Mouse (Mus musculus) C2C12 (cell line): ENCODE results near the gene Usp46. TPM values are rescaled to one million over a fixed set of nuclear protein-coding genes. Genes with fewer than 3 reads are reported as not detected.

Experiments used
- H3K27me3 ChIP-seq: one replicate; pipeline ENCODE4 v1.6.1; 2011; ENCODE audit not compliant: control insufficient read depth, insufficient read depth, insufficient read length
- H3K36me3 ChIP-seq: one replicate; pipeline ENCODE4 v1.6.1; 2011; ENCODE audit not compliant: control insufficient read depth, insufficient read depth
- H3K4me3 ChIP-seq: one replicate; pipeline ENCODE4 v1.5.1; 2011; ENCODE audit warnings: mild to moderate bottlenecking, control low read depth; ENCODE audit not compliant: poor library complexity, insufficient read depth, severe bottlenecking
- H3K79me2 ChIP-seq: one replicate; pipeline ENCODE4 v1.6.1; 2011; ENCODE audit not compliant: control insufficient read depth, insufficient read depth
- H3K79me3 ChIP-seq: one replicate; pipeline ENCODE4 v1.6.1; 2011; ENCODE audit warnings: low read depth, control low read depth
- H3ac ChIP-seq: one replicate; pipeline ENCODE3; 2011; ENCODE audit warnings: low read depth; ENCODE audit not compliant: control insufficient read depth, insufficient read length
- CEBPB ChIP-seq: IDR thresholded peaks from one replicate; pipeline ENCODE4 v1.6.1; 2011; ENCODE audit warnings: low read depth, mild to moderate bottlenecking, control low read depth, moderate library complexity
- CTCF ChIP-seq: IDR thresholded peaks from one replicate; pipeline ENCODE4 v1.5.1; 2011; ENCODE audit not compliant: control insufficient read depth, insufficient read depth, insufficient read length
- FOSL1 ChIP-seq: IDR thresholded peaks from one replicate; pipeline ENCODE4 v1.8.0; 2011; ENCODE audit warnings: mild to moderate bottlenecking, low read length; ENCODE audit not compliant: poor library complexity, insufficient read depth, severe bottlenecking
- MAX ChIP-seq: IDR thresholded peaks from one replicate; pipeline ENCODE4 v1.6.1; 2011; ENCODE audit warnings: mild to moderate bottlenecking, control low read depth
- MYOD1 ChIP-seq: IDR thresholded peaks from one replicate; pipeline ENCODE4 v1.6.1; 2011; ENCODE audit warnings: low read depth; ENCODE audit not compliant: control insufficient read depth, insufficient read length
- MYOG ChIP-seq: IDR thresholded peaks from one replicate; pipeline ENCODE4 v1.6.1; 2011; ENCODE audit not compliant: control insufficient read depth, insufficient read length; ENCODE audit errors: extremely low read depth
- USF1 ChIP-seq: IDR thresholded peaks from one replicate; pipeline ENCODE4 v1.6.1; 2011; ENCODE audit warnings: low read depth, mild to moderate bottlenecking, control low read depth, moderate library complexity
- polyA plus RNA-seq: library from polyadenylated mRNA; unstranded; fragments of >200 nt; fragmentation: generic; extraction: Trizol; gene quantifications from one replicate; pipeline ENCODE4 v1.2.1, GENCODE M21; 2012; ENCODE audit warnings: missing spikeins

The Usp46 gene
- polyA plus RNA-seq, 1 experiment: 6.7 TPM

GRCm38 (mm10) chr5:74065565-74066275, 2.5 kb downstream of the Usp46 start:
- peaks cover 61% of the 10 kb centered on the region for H3K79me2 ChIP-seq
- TF ChIP-seq MYOD1: no peak
- no peak for TF ChIP-seq MAX
- TF ChIP-seq FOSL1: no peak
- TF ChIP-seq USF1: no peak
- TF ChIP-seq CTCF: no peak
- TF ChIP-seq CEBPB: no peak
- no peak for TF ChIP-seq MYOG
- H3K79me3 ChIP-seq: peaks cover 14% of the 10 kb centered on the region
- no peaks in the 10 kb centered on the region for H3K36me3 ChIP-seq
- no peak overlapping the region for H3K4me3 ChIP-seq
- H3ac ChIP-seq: no peak overlapping the region
- no peaks in the 10 kb centered on the region for H3K27me3 ChIP-seq

GRCm38 (mm10) chr5:74064844-74065243, 3.4 kb downstream of the Usp46 start:
- H3K4me3 ChIP-seq: no peak overlapping the region
- no peaks in the 10 kb centered on the region for H3K27me3 ChIP-seq
- H3K79me2 ChIP-seq: peaks cover 68% of the 10 kb centered on the region
- H3K36me3 ChIP-seq: no peaks in the 10 kb centered on the region
- peaks cover 19% of the 10 kb centered on the region for H3K79me3 ChIP-seq
- no peak for TF ChIP-seq MYOD1
- TF ChIP-seq USF1: no peak
- no peak for TF ChIP-seq MYOG
- no peak for TF ChIP-seq CEBPB
- H3ac ChIP-seq: no peak overlapping the region

DNA sequence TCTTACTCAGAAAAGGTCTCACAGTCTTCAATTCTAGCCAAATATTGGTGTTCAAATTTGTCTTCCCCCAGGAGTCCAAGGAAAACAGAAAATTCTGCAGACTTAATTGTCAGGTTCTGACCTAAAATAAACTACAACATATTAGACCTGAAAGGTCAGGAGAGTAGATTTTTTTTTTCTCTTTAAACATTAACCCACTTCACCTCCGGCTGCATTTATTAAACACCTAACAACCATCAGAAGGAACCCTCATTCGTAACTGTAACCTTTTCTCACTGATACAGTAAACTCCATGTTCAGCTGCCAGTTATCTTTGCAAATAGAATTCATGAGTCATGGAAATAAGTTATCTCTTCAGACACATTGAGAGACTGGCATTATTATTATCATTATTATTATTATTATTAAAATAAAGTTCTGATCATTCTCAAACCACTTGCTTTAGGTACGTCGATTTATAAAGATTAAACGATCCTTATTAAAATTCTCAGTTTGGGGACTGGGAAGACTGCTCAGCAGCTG, 4.9 kb downstream of the Usp46 start:
- Histone ChIP-seq H3K4me3 (no peak overlapping the region), H3K36me3 (no peaks in the 10 kb centered on the region), H3K27me3 (no peaks in the 10 kb centered on the region), H3K79me2 (peaks cover 82% of the 10 kb centered on the region), H3K79me3 (peaks cover 19% of the 10 kb centered on the region), H3ac (no peak overlapping the region)
- no peak for TF ChIP-seq USF1
- no peak for TF ChIP-seq MYOG
- no peak for TF ChIP-seq MYOD1
- TF ChIP-seq MAX: no peak
- no peak for TF ChIP-seq CEBPB

DNA sequence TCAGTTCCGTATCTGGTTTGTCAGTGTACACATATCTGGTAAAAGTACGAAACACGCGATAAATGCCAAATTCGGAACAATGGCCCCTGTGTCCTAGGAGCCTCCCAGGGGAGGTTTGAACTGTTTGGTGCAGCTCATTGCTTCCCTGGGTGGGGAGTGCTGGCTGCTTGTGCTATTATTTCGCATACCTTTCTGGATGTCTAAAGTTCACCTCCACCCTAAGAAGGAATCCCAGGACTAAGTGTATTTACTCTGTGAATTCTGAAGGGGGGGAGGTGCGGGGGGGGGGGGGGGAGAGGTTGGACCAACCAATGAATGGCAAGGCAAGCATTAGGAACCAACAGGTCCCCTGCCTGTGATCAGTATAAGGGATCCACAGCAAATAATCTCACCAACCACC, 6.0 kb downstream of the Usp46 start:
- H3ac ChIP-seq: no peak overlapping the region
- TF ChIP-seq USF1: no peak
- TF ChIP-seq MYOD1: no peak
- no peak for TF ChIP-seq MYOG
- no peak for TF ChIP-seq FOSL1
- TF ChIP-seq MAX: no peak
- no peak for TF ChIP-seq CTCF
- TF ChIP-seq CEBPB: no peak

DNA sequence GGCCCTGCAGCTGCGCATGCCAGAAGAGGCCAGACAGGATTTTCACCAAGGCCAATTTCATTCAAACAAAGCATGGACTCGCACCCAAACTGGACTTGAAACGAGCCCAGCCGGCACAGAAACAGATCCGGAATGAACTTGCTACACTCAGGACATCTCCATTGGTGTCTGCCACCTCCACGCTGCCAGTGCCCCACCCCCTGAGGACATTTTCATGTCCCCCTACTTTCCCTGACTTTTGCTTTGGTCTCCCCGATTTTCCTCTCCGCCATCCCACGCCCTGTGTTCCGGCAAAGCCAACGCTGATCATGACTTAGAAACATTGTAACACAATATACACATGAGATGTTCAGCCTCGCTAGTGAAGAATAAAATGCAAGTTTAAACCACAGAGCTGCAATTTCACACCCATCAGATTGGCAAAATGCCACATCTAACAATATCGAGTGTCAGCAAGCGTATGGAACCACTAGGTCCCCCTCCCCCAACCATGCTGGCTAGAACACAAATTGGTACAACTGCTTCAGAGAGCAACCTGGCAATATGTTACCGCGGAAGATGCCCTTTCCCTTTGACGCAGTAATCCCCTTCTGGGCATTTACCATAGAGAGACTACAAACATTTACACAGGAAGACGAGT, 6.7 kb downstream of the Usp46 start:
- peaks cover 17% of the 10 kb centered on the region for H3K79me3 ChIP-seq
- TF ChIP-seq FOSL1: no peak
- no peak for TF ChIP-seq CTCF
- no peak for TF ChIP-seq USF1
- TF ChIP-seq MYOD1: no peak
- no peak for TF ChIP-seq MYOG
- no peak for TF ChIP-seq MAX
- no peak for TF ChIP-seq CEBPB
- H3K27me3 ChIP-seq: no peaks in the 10 kb centered on the region
- H3ac ChIP-seq: no peak overlapping the region
- H3K79me2 ChIP-seq: peaks cover 72% of the 10 kb centered on the region
- no peaks in the 10 kb centered on the region for H3K36me3 ChIP-seq
- no peak overlapping the region for H3K4me3 ChIP-seq

More for the DNA sequence above, 6.0 kb downstream of the Usp46 start:
- Histone ChIP-seq H3K4me3 (no peak overlapping the region), H3K27me3 (no peaks in the 10 kb centered on the region), H3K36me3 (no peaks in the 10 kb centered on the region), H3K79me3 (peaks cover 19% of the 10 kb centered on the region), H3K79me2 (peaks cover 75% of the 10 kb centered on the region)

GRCm38 (mm10) chr5:74052171-74052909, 15.9 kb downstream of the Usp46 start:
- Histone ChIP-seq H3K4me3 (no peak overlapping the region), H3K79me3 (peaks cover 5% of the 10 kb centered on the region), H3K79me2 (peaks cover 31% of the 10 kb centered on the region), H3ac (no peak overlapping the region), H3K36me3 (no peaks in the 10 kb centered on the region), H3K27me3 (no peaks in the 10 kb centered on the region)
- TF ChIP-seq USF1 (no peak), MYOD1 (no peak)
